ENCODE assay signal across 23 mouse cellular contexts in the genomic region with DNA sequence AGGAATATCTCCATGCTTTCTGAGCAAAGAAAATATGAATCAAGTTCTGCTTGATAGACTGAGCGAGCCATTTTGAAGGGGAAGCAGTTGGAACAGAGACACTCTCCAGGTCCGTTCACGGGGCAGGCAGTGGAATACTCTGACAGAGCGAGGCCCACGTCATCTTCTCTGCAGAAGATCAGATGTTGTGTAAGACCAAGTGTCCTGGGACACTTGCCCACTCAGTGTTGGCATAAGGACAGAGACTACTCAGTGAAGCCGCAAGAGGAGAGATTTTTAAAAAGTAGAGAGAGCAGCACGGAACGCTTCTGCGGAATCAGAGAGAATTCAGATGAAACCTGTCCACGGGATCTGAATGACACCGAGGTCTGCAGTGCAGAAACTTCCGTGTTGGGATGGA.
DNase-seq lines count a peak whose midpoint lies in the region; ATAC-seq and TF ChIP-seq lines count a peak whose summit lies in the region.
"Had no signal": no experiment of that assay in that cellular context is flagged by ENCODE, and none has a peak within 500 bp of the region (broad histone marks: within the 10 kb centered on the region; RNA-seq: fewer than 3 reads in every experiment).

No protein-coding gene starts in this region.

- H3K4me1 ChIP-seq in liver, adult 2 months (ENCODE audit: control insufficient read depth, insufficient read depth, low read length) = no peaks in the 10 kb centered on the region
- no peaks in the 10 kb centered on the region for H3K4me1 ChIP-seq in liver, embryonic 11.5 days (replicated peaks; ENCODE audit: control insufficient read depth, insufficient read depth, low read length)
- H3K4me1 ChIP-seq in kidney, embryonic 14.5 days (ENCODE audit: control insufficient read depth, insufficient read depth, low read length) = no peaks in the 10 kb centered on the region
- H3K4me1 ChIP-seq: forebrain, embryonic 13.5 days; heart, embryonic 15.5 days; hindbrain, embryonic 15.5 days; limb, embryonic 13.5 days; liver, embryonic 15.5 days; midbrain, embryonic 13.5 days had no signal

- no peak overlapping the region for H3K27ac ChIP-seq in liver, adult 2 months (replicated peaks; ENCODE audit: insufficient read depth, low read depth, low read length)
- no peak overlapping the region for H3K27ac ChIP-seq in liver, embryonic 11.5 days (ENCODE audit: low read depth, low read length)
- no peak overlapping the region for H3K27ac ChIP-seq in kidney, embryonic 14.5 days (ENCODE audit: low read depth, low read length)
- H3K27ac ChIP-seq: forebrain, embryonic 13.5 days; heart, embryonic 15.5 days; hindbrain, embryonic 15.5 days; kidney, postnatal 0 days; limb, embryonic 13.5 days; liver, embryonic 15.5 days; midbrain, embryonic 13.5 days had no signal

- no peak overlapping the region for H3K4me2 ChIP-seq in liver, embryonic 11.5 days
- H3K4me2 ChIP-seq in kidney, embryonic 14.5 days (replicated peaks; ENCODE audit: low read depth, low read length) = no peak overlapping the region
- H3K4me2 ChIP-seq: forebrain, embryonic 13.5 days; heart, embryonic 15.5 days; hindbrain, embryonic 15.5 days; limb, embryonic 13.5 days; liver, embryonic 15.5 days; midbrain, embryonic 13.5 days had no signal

- H3K27me3 ChIP-seq in liver, adult 2 months (ENCODE audit: control insufficient read depth, insufficient read depth, low read length) = no peaks in the 10 kb centered on the region
- no peaks in the 10 kb centered on the region for H3K27me3 ChIP-seq in liver, embryonic 11.5 days (replicated peaks; ENCODE audit: control insufficient read depth, insufficient read depth, low read length)
- no peaks in the 10 kb centered on the region for H3K27me3 ChIP-seq in kidney, embryonic 14.5 days (ENCODE audit: control insufficient read depth, insufficient read depth, low read length)
- H3K27me3 ChIP-seq: forebrain, embryonic 13.5 days; heart, embryonic 15.5 days; hindbrain, embryonic 15.5 days; limb, embryonic 13.5 days; liver, embryonic 15.5 days; midbrain, embryonic 13.5 days had no signal

- peak; percentile 9 for DNase-seq in cerebellum, adult 11-12 months
- no peak for DNase-seq in cerebellum, adult 11 months
- DNase-seq in liver, adult 2 months (ENCODE audit: extremely low read depth, low read depth, low spot score) = peak; percentile 74
- DNase-seq in liver, embryonic 11.5 days (ENCODE audit: low spot score) = no peak
- peak; percentile 58 for DNase-seq in adrenal gland, postnatal 14 days
- peak; percentile 7 for DNase-seq in skeletal muscle tissue, adult 2 months (ENCODE audit: low read depth, low spot score)
- DNase-seq: gastrocnemius, postnatal 10 days; heart, postnatal 4 days; layer of hippocampus, postnatal 36 days; right cerebral cortex, postnatal 14 days; thymus, adult 18-20 months had no signal

- no peak overlapping the region for H3K4me3 ChIP-seq in liver, adult 2 months (ENCODE audit: insufficient read depth, low read depth, low read length)
- no peak overlapping the region for H3K4me3 ChIP-seq in liver, embryonic 11.5 days (ENCODE audit: low read depth, low read length)
- no peak overlapping the region for H3K4me3 ChIP-seq in kidney, embryonic 14.5 days (ENCODE audit: low read length)
- H3K4me3 ChIP-seq: forebrain, embryonic 13.5 days; heart, embryonic 15.5 days; hindbrain, embryonic 15.5 days; limb, embryonic 13.5 days; liver, embryonic 15.5 days; midbrain, embryonic 13.5 days; myocyte had no signal

- no peaks in the 10 kb centered on the region for H3K36me3 ChIP-seq in liver, adult 2 months (ENCODE audit: control insufficient read depth, insufficient read depth, low read length)
- no peaks in the 10 kb centered on the region for H3K36me3 ChIP-seq in liver, embryonic 11.5 days (ENCODE audit: control insufficient read depth, insufficient read depth, low read length)
- H3K36me3 ChIP-seq in kidney, embryonic 14.5 days (ENCODE audit: control insufficient read depth, insufficient read depth, low read length) = no peaks in the 10 kb centered on the region
- H3K36me3 ChIP-seq: G1E; heart, embryonic 15.5 days; limb, embryonic 13.5 days; liver, embryonic 15.5 days had no signal

- no peak for ATAC-seq in liver, embryonic 11.5 days (replicated peaks; ENCODE audit: low FRiP score)
- ATAC-seq in kidney, embryonic 14.5 days (ENCODE audit: low FRiP score, low TSS enrichment) = no peak
- ATAC-seq: forebrain, embryonic 13.5 days; intestine, embryonic 16.5 days; lung, postnatal 0 days; midbrain, embryonic 13.5 days had no signal

- TF ChIP-seq CTCF in liver, adult 2 months (IDR thresholded peaks at IDR 0.05; ENCODE audit: low read depth, low read length) = no peak

- 67% methylated on average over 12 of the region's 12 CpGs for WGBS in liver, adult 2 months
- 91% methylated on average over 12 of the region's 12 CpGs for WGBS in liver, embryonic 11.5 days
- WGBS in kidney, embryonic 14.5 days = 94% methylated on average over 12 of the region's 12 CpGs

- H3K79me2 ChIP-seq in liver, adult 2 months (ENCODE audit: control insufficient read depth, insufficient read depth, low read length) = no peaks in the 10 kb centered on the region

- no peaks in the 10 kb centered on the region for H3K9me3 ChIP-seq in liver, embryonic 11.5 days (ENCODE audit: control insufficient read depth, low read length)
- H3K9me3 ChIP-seq in kidney, embryonic 14.5 days (ENCODE audit: control insufficient read depth, low read length) = no peaks in the 10 kb centered on the region
- H3K9me3 ChIP-seq: forebrain, embryonic 13.5 days; heart, embryonic 15.5 days; hindbrain, embryonic 15.5 days; limb, embryonic 13.5 days; liver, embryonic 15.5 days; midbrain, embryonic 13.5 days had no signal

- no peak overlapping the region for H3K9ac ChIP-seq in liver, adult 2 months (ENCODE audit: low read depth, low read length)
- no peak overlapping the region for H3K9ac ChIP-seq in liver, embryonic 11.5 days (ENCODE audit: low read depth, low read length)
- no peak overlapping the region for H3K9ac ChIP-seq in kidney, embryonic 14.5 days (ENCODE audit: low read depth, low read length)
- H3K9ac ChIP-seq: forebrain, embryonic 13.5 days; heart, embryonic 15.5 days; hindbrain, embryonic 15.5 days; limb, embryonic 13.5 days; liver, embryonic 15.5 days; midbrain, embryonic 13.5 days had no signal

- no peak for TF ChIP-seq POLR2A in liver, adult 2 months (IDR thresholded peaks at IDR 0.05; ENCODE audit: extremely low read depth, insufficient read depth, low read length)

Comparison
In these comparisons a context has a peak if more than half of its experiments do, and no peak if none do; other contexts are left out.
1. DNase-seq: peak in cerebellum, adult 11-12 months (single experiment), liver, adult 2 months (single experiment), adrenal gland, postnatal 14 days (single experiment) and skeletal muscle tissue, adult 2 months (single experiment); none in cerebellum, adult 11 months (single experiment) and liver, embryonic 11.5 days (single experiment).